Mouse (Mus musculus) spleen, adult 2 months (tissue): ENCODE data around the gene Sumo2.
"Not testable (repeated sequence)": the region's sequence is repeated elsewhere in the genome, so short reads cannot be mapped to it uniquely, and the experiment has no call there.

Experiments used
- CTCF ChIP-seq: fragments of 200-500 bp; IDR thresholded peaks from 2 replicates; pipeline ENCODE4 v1.5.1; 2011; ENCODE audit warnings: mild to moderate bottlenecking, inconsistent platforms; ENCODE audit not compliant: insufficient read depth, insufficient read length, insufficient replicate concordance; ENCODE audit errors: extremely low read depth
- POLR2A ChIP-seq: fragments of 200-500 bp; IDR thresholded peaks from 2 replicates; pipeline ENCODE4 v1.6.1; 2011; ENCODE audit warnings: low read depth, low read length, inconsistent platforms

DNA sequence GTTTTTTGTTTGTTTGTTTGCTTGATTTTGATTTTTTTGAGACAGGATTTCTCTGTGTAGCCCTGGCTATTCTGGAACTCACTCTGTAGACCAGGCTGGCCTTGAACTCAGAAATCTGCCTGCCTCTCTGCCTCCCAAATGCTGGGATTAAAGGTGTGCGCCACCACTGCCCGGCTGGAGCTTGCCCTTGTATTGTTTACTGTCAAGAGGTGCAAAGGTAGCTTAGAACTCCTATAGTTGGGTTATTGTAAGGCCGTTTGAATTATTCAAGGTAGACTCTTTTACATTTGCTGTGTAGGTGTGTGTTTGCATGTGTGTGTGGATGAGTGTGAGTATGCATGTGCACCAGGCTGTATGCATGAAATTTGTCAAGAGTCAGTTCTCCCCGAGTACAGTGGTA lies 59.4 kb downstream of the Sumo2 start:
- TF ChIP-seq POLR2A, CTCF: not testable (repeated sequence)
